Mouse (Mus musculus) kidney, adult 2 months (tissue): ENCODE results near the gene Baiap3. TPM values are rescaled to one million over a fixed set of nuclear protein-coding genes. Genes with fewer than 3 reads are reported as not detected.
"Not testable (repeated sequence)": the region's sequence is repeated elsewhere in the genome, so short reads cannot be mapped to it uniquely, and the experiment has no call there.

Experiments used
- DNase-seq: peaks from one replicate; pipeline ENCODE4 v3.0.0; 2021
- H3K27ac ChIP-seq: fragments of 200-500 bp; 2 replicates; pipeline ENCODE4 v1.5.1; 2012; ENCODE audit warnings: low read depth, low read length, control low read depth, inconsistent platforms; ENCODE audit not compliant: insufficient read depth
- H3K27me3 ChIP-seq: fragments of 200-500 bp; replicated peaks from 2 replicates; pipeline ENCODE4 v1.6.1; 2012; ENCODE audit warnings: mild to moderate bottlenecking, moderate library complexity, low read length, inconsistent platforms; ENCODE audit not compliant: control insufficient read depth, insufficient read depth
- H3K36me3 ChIP-seq: fragments of 200-500 bp; 2 replicates; pipeline ENCODE4 v1.6.1; 2012; ENCODE audit warnings: mild to moderate bottlenecking, moderate library complexity, low read length, inconsistent platforms; ENCODE audit not compliant: control insufficient read depth, insufficient read depth
- H3K4me1 ChIP-seq: fragments of 200-500 bp; 2 replicates; pipeline ENCODE4 v1.6.1; 2011; ENCODE audit warnings: low read length; ENCODE audit not compliant: control insufficient read depth, insufficient read depth
- H3K4me3 ChIP-seq: fragments of 200-500 bp; 2 replicates; pipeline ENCODE4 v1.5.1; 2011; ENCODE audit warnings: mild to moderate bottlenecking, low read depth, low read length, control low read depth; ENCODE audit not compliant: insufficient read depth
- CTCF ChIP-seq: fragments of 200-500 bp; conservative IDR thresholded peaks from 2 replicates; pipeline ENCODE4 v1.5.1; 2011; ENCODE audit warnings: low read depth, mild to moderate bottlenecking, control low read depth, low read length, moderate library complexity, mixed read lengths; ENCODE audit not compliant: insufficient read depth, insufficient read length
- POLR2A ChIP-seq: fragments of 200-500 bp; IDR thresholded peaks from one replicate; pipeline ENCODE4 v1.6.1; 2011; ENCODE audit warnings: low read depth, low read length, control low read depth
- WGBS: fragments of 180-500 bp; shearing (Covaris S2); methylation state at CpG from one replicate; pipeline ENCODE4 v1.1.7; 2018; 5-methylcytosine and 5-hydroxymethylcytosine counted together
- polyA plus RNA-seq: library from polyadenylated mRNA; depleted of rRNA; stranded (reverse); fragments of >200 nt; gene quantifications from 2 replicates; pipeline ENCODE4 v1.2.3, GENCODE M21; 2012

Gene Baiap3
- polyA plus RNA-seq, 1 experiment, result 5.6 TPM

GRCm38 (mm10) chr17:25248033-25248750, 8.0 kb downstream of the Baiap3 start:
- Histone ChIP-seq H3K27ac (no peak overlapping the region), H3K36me3 (no peaks in the 10 kb centered on the region), H3K4me3 (no peak overlapping the region), H3K4me1 (no peaks in the 10 kb centered on the region), H3K27me3 (no peaks in the 10 kb centered on the region)
- no peak for TF ChIP-seq CTCF
- TF ChIP-seq POLR2A, result no peak
- WGBS, result 75% methylated on average over 18 of the region's 18 CpGs
- no peak for DNase-seq

GRCm38 (mm10) chr17:25244239-25244638, 11.9 kb downstream of the Baiap3 start:
- 61% methylated on average over 16 of the region's 16 CpGs for WGBS
- TF ChIP-seq POLR2A (no peak), CTCF (no peak)
- no peaks in the 10 kb centered on the region for H3K4me1 ChIP-seq

DNA sequence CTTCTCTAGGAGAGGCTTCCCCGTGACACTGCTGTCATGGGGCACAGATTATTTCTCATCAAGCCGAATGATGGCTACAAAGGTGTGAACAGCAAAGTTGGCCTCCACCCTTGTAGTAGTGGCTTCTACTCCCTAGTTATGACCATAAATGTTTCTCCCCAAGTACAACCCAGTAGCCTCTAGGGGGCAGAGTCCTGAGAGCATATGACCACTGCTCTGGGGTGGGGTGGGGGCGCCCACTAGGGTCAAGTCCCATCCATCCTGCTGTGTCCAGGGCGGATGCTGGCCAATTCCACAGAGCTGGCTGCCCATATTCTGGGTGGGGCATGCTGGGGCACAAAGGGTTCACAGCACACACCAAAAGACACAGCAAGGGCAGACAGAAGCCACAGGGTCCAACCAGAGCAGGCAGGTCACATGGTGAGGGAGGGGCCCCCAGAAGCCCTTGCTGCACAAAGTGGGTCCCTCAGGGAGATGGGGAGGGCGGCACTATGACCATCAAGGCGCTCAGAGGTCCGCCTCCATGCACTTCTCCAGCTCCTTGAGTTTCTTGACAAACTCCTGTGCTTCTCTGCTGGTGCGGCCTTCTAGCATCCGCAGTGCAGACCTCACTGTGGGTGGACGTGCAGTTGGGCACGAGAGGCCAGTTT, 12.9 kb downstream of the Baiap3 start:
- H3K27ac ChIP-seq, result no peak overlapping the region
- no peaks in the 10 kb centered on the region for H3K27me3 ChIP-seq
- TF ChIP-seq CTCF (0 out of 2 replicates have a peak, but pooled peaks have one; percentile 10), POLR2A (no peak)
- no peak for DNase-seq
- no peaks in the 10 kb centered on the region for H3K36me3 ChIP-seq
- H3K4me3 ChIP-seq, result no peak overlapping the region
- WGBS, result 86% methylated on average over 11 of the region's 11 CpGs
- H3K4me1 ChIP-seq, result no peaks in the 10 kb centered on the region

More at GRCm38 (mm10) chr17:25244239-25244638, 11.9 kb downstream of the Baiap3 start:
- peak; percentile 29 for DNase-seq
- H3K27me3 ChIP-seq, result no peaks in the 10 kb centered on the region
- no peaks in the 10 kb centered on the region for H3K36me3 ChIP-seq
- H3K4me3 ChIP-seq, result no peak overlapping the region
- no peak overlapping the region for H3K27ac ChIP-seq

DNA sequence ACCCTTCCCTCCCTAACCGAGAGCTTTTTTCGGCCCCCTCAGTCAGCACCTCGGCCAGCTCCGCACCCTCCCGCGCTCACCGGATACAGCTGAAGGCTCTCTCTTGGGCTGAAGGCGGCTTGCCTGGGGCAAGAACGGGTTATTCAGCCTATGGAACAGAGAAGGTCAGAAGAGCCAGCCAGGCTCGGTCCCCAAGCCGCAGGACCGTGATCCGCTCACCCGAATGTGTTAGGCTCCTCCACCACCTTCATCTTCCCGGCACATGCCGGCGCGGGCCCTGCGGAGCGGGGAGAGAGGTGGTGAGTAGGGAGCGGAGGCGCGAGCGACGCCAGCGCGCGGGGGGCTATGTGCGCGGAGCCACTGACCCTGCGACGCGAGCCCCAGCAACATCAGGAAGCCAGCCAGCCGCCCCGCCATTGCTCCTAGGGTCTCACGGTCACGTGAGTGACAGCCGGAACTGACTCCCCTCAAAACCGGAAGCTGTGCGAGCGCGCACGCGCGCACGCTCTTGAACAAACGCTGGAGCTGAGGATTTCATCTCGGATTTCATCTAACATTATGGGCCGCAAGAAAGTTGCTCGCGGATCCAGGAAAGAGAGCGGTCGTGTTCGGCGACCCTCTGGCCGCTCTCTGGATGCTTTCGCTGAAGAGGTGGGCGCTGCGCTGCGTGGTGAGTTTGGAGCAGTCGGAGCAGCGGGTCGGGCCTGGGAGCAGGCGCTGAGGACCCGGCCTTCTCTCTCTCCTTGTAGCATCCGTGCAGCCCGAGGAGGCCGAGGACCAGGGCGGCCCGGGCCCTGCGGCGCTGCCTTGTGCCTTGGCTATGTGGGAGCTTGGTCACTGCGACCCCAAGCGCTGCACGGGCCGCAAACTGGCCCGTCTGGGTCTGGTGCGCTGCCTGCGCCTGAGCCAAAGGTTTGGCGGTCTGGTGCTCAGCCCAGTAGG, 16.2 kb downstream of the Baiap3 start, which contains the start of the genes Gnptg and Tsr3:
Gene Gnptg, minus strand, starts transcription at position 430 of the 942 bp plus-strand sequence.
Gene Tsr3, plus strand, starts transcription at position 476 of the 942 bp plus-strand sequence.
- WGBS, result under 1% methylated on average over 80 of the region's 80 CpGs

GRCm38 (mm10) chr17:25235635-25236034, 20.5 kb downstream of the Baiap3 start:
- H3K27me3 ChIP-seq, result no peaks in the 10 kb centered on the region
- peaks cover 1% of the 10 kb centered on the region; the same call in 1 of the 2 replicates for H3K4me1 ChIP-seq
- H3K4me3 ChIP-seq, result no peak overlapping the region
- no peak overlapping the region for H3K27ac ChIP-seq
- WGBS, result 80% methylated on average over 9 of the region's 9 CpGs
- TF ChIP-seq CTCF (no peak), POLR2A (no peak)
- H3K36me3 ChIP-seq, result no peaks in the 10 kb centered on the region
- DNase-seq, result no peak

More for the DNA sequence above, 16.2 kb downstream of the Baiap3 start, which contains the start of the genes Gnptg and Tsr3:
- TF ChIP-seq POLR2A, result no peak
- H3K4me1 ChIP-seq, result no peaks in the 10 kb centered on the region
- no peaks in the 10 kb centered on the region for H3K36me3 ChIP-seq
- peak within 1 kb of the TSS; percentile 26; the same call in 1 of the 2 replicates for H3K27ac ChIP-seq
- no peaks in the 10 kb centered on the region for H3K27me3 ChIP-seq
- peak within 1 kb of the TSS; percentile 78 for H3K4me3 ChIP-seq
- DNase-seq, result peak; percentile 91

- H3K4me3 ChIP-seq, H3K36me3 ChIP-seq, H3K27me3 ChIP-seq, H3K27ac ChIP-seq, DNase-seq: not testable (repeated sequence)
- peaks cover 11% of the 10 kb centered on the region for H3K4me1 ChIP-seq
- 94% methylated on average over 7 of the region's 11 CpGs for WGBS
Measured at GRCm38 (mm10) chr17:25231621-25232020, 24.5 kb downstream of the Baiap3 start.
